Mouse (Mus musculus) 3T3-L1 (cell line): Measurements from ENCODE around the gene Mum1l1.
"Not testable (repeated sequence)": the region's sequence is repeated elsewhere in the genome, so short reads cannot be mapped to it uniquely, and the experiment has no call there.

Experiments
- DNase-seq: peaks from one replicate; pipeline ENCODE4 v3.0.0-alpha.2; 2015; ENCODE audit warnings: low read depth, low spot score

Mum1l1 gene

DNA sequence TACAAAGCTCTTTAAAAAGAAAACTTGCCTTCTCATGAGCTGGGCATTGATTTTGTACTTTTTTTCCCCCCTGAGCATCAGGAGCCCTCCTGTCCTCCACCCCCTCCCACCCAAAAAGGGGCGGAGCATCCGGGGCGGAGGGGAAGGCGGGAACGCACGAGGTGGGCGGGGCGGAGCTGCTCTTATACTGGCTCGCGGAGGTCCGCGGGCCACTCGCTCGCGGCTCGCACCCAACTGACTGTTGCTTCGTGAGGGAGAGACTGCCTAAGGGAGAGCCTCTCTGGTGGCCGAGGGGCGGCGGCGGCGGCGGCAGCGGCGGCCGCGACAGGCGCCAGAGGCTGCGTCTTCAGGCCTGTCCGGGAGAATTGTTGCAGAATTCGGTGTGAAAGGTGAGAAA is at the start of gene Mum1l1:
Gene Mum1l1 (plus strand): TSS at position 214 of the 397 bp plus-strand sequence.
- peak; percentile 58 for DNase-seq

DNA sequence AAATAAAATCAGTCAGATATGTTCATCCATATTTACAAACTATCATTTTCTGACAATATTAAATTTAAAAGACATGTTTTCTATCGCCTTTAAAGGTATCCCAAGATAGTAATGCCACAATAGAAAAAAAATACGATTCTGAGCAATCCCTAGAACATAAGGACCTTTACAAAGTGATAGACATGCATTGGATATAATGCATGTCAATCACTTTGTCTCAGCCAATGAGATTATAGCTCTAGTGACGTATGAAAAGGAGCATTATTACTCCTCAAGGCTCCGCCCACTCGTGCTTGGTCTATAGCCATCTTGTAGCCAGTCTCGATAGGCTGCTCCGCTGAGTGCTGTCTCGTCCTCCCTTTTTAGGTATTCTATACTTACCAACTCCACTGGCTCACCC is 30.9 kb upstream of the Mum1l1 start, which contains the start of gene 4933428M09Rik:
Gene 4933428M09Rik (plus strand): TSS at position 301 of the 400 bp plus-strand sequence.
- DNase-seq = no peak

GRCm38 (mm10) chrX:139191506-139191905 is 18.3 kb upstream of the Mum1l1 start:
- not testable (repeated sequence) for DNase-seq

DNA sequence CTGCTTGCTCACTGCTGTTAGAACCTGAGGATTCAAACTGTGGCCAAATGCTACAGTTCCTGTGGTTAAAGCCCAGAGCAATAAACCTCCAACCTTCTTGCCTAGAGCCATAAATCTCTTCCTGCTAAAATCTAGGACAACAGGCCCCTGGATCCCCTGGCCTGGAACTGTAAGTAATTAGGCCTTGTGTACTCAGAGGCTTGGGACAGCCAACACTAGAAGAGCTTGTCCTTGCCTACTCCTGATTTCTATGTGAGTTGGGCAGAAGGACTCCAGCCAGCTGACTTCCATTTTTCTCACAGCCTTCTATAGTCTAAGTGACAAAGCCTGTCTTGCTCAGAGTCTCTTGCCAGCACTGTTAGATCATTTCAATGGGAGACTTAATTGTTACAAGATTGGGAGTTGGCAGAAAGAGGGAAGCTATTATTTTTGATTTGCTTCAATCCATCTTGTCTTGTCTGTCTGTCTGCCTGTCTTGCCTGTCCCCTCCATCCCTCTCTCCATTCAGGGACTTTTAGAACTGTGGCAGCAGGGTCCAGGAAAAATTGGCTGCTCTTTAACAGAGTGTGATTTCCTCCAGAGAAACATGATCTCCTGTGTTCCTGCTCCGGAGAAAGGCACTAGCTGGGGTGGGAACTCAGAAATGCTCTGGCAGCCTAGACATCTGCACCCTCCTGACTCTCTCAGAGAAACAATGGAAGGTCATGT is 15.1 kb upstream of the Mum1l1 start:
- no peak for DNase-seq

DNA sequence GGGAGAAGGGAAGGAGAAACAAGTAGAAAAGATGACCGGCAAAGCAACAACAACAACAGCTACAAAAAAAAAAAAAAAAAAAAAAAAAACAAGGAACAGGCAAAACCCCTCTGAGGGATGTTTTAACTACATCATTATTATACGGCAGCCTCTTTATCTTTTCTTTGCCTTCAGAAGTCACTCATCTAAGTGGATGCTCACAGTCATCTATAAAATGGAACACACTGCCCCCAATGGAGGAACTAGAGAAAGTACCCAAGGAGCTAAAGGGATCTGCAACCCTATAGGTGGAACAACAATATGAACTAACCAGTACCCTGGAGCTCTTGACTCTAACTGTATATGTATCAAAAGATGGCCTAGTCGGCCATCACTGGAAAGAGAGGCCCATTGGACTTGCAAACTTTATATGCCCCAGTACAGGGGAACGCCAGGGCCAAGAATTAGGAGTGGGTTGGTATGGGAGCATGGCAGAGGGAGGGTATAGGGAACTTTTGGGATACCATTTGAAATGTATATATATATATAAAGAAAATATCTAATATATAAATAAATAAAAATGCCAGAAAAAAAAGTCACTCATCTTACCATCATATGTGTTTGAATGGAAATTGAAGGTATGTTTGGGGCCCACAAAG is 532 bp upstream of the Mum1l1 start:
- peak; percentile 35 for DNase-seq

GRCm38 (mm10) chrX:139214765-139215164 is 4.9 kb downstream of the Mum1l1 start:
- no peak for DNase-seq

DNA sequence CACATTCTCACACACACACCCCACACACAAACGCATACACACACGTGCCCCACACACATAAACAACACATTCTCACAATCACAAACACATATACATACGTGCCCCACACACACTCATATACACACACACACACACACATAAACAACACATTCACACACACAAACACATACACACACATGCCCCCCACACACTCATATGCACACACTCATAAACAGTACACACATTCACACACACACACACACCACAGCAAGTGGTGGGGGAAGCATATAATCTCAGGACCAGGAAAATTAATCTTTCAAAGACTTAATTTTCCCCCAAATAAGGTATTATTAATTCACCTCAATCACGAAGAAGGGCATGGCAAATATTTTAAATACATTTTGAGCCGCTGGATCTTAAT is 6.6 kb downstream of the Mum1l1 start:
- no peak for DNase-seq

DNA sequence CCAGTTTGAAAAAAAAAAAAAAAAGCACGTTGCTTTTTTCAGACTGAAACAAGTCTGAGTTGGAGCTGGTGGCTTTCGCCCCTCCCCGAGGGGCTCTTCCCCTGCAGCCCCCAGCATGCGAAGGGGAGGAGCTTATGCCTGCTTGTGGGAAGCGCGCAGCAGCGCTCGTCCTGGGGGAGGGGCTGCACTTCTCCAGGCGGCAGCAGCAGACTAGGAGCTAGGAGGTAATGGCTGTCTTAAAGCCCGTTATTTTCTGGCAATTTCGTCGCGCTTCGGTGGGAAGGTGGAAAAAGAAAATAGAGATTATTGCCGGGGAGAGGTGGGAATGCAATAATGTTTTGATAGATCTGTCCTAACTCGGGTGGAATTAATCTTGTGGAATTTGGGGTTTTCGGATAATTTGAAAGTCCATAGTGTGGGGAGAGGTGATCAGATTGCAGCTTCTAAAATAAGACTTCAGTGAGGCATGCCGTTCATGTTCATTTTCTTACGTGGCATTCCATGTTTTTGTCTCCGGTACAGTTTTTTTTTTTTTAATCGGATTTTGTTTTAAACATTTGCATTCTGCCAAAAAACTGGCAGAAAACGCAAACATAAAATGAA is 7.2 kb downstream of the Mum1l1 start:
- peak; percentile 63 for DNase-seq

GRCm38 (mm10) chrX:139217776-139218175 is 7.9 kb downstream of the Mum1l1 start:
- DNase-seq = peak; percentile 21

DNA sequence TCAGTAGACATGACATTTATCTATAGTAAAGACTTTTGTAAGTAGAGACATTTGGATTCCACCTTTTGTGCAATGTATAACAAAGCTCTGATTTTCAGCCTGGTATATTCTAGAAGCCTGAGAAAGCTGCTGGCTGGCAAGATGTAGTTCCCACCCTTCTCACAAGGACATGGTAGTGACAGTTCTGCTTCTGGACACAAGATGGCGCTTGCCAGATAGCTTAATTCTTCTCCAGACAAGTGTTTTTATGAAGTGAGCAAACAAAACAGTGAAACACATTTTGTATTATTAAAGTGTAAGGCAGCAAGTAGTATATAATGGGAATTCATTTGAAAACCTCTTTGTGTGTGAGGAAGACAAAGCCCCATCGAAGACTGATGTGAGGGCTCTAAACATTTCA is 9.2 kb downstream of the Mum1l1 start:
- DNase-seq = peak; percentile 88

DNA sequence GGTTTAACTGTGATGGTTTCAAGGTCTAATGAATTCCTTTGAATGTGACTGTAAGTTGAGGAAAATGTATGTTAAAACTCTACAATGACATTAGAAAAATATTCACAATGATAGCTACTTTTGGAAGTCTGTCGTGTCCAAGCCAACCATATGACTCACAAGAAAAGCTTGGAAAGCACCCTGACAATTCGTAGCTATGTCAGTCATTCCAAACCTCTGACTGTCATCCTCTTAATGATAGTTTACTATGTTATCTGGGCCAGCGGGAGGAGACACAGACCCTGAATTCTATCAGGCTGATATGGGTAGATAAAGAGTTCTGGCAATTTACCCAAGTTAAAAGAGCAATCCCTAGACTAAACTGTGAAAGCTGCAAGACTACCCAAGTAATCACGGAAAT is 11.0 kb downstream of the Mum1l1 start:
- DNase-seq = peak; percentile 81

DNA sequence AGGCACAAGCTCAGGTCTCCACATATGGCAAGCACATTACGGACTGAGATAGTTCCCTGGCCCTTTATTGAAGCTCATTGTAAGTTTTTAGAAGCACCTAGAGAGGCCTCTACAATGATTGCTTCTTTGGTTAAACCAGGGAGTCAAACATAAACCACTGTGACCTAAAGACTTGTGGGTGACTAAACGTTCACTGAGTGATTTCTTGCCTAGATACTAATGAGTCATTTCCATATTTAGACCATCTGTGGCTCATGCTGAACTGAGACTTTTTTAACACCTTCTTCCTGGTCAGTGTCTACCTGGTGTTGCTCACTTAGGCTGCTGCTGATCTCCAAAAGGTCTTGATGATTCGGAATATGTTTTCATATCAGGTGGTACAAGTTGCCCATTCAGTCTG is 12.1 kb downstream of the Mum1l1 start:
- peak; percentile 70 for DNase-seq

DNA sequence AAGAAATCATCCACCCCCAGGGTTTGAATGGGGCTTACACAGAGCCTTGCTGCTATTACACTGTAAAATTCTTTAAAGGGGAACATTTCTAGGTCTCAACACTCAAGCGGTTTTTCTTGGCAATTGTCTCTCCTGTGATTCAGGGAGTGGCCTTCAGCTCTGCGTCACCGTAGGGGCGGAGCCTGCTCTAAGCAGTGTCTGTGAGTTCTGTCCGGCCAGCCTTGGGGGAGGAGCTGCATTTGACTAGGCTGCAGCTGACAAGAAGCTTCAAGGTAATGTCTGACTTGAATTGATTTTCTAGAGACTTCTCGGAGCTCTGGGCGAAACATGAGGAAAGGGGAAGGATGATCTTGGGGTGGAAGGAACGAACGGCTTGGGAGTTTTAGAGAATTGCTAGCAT is 21.3 kb downstream of the Mum1l1 start:
- peak; percentile 75 for DNase-seq

DNA sequence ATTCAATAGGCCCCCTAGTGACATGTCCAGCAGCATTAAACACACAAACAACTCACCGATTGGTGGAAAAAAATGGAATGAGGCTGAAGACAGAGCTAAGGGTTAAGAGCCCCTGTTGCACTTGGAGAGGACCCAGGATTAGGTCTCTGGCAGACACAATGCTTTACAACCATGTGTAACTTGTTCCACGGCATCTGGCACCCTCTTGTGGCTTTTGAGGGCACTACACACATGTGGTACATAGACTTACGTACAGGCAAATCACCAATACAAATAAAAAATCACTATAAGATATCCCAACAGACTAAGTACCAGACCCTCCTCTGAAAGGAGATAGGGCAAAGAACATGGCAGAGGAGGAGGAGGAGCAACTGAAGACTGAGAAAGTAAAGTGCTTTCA is 37.5 kb downstream of the Mum1l1 start:
- DNase-seq = peak; percentile 37

GRCm38 (mm10) chrX:139257072-139257471 is 47.2 kb downstream of the Mum1l1 start:
- DNase-seq = peak; percentile 11

DNA sequence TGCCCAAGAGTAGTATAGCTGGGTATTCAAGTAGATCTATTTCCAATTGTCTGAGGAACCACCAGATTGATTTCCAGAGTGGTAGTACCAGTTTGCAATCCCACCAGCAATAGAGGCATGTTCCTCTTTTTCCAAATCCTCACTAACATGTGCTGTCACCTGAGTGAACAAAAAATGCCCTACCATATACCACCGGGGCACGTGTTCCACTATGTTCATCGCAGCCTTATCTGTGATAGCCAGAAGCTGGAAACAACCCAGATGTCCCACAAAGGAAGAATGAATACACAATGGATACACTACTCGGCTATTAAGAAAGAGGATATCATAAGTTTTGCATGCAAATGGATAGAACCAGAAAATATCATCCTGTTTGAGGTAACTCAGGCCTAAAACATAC is 72.1 kb downstream of the Mum1l1 start:
- DNase-seq = no peak
